Mouse (Mus musculus): Measurements from ENCODE around the gene Olfr76.
"Not testable (repeated sequence)": the region's sequence is repeated elsewhere in the genome, so short reads cannot be mapped to it uniquely, and the experiment has no call there.

Gene Olfr76

GRCm38 (mm10) chr19:12123103-12123502 is at the start of gene Olfr76:
Olfr76 (minus strand) TSS chr19:12123203.
- no peak for DNase-seq (ENCODE audit: extremely low read depth, low read depth)

DNA sequence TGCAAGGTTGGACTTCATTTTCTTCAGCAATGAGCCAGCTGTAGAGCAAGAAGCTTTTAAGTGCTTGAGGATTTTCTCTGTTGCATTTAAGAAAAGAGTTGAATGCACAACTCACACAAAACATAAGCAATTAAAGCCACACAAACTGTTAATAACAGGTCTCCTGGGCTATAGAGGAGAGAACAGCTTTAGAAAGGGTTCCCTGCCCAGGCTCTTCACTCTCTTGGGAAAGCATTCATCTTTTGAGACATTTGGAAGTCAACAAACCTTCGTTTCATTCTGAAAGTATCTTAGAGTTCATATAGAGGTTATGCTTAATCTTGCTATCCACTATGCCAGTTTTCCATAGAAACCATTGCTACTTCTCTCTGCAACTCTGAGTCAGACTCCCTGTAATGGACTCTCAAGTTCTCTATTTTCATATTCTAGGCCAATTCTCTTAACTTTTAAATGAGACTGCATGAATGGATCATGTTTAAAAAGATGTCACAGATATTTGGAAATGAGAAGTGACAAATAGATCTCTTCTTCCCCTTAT is 47.1 kb upstream of the Olfr76 start, which contains the start of gene Olfr1555-ps1:
Gene Olfr1555-ps1, minus strand, starts transcription at position 51 of the 538 bp plus-strand sequence.
- DNase-seq (ENCODE audit: extremely low read depth, low read depth): not testable (repeated sequence)

DNA sequence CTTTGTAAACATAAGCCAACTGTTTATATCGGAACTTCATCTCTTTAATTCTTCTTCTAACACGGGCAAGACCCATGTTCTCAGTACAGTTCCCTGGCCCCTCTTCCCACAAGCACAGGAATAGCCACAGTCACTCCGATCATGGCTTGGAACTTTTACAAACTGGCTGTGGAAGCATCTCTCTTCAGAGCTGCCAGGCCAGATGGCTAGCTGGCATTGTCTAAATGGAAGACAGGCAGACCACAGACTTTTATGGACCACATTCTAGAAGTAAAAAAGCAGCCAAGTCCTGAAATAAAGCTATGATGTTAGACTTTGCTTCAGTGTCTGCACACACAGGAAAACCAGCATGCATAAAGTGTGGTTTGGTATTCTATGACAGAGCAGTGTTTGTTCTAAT is 22.4 kb upstream of the Olfr76 start:
- no peak for DNase-seq (ENCODE audit: extremely low read depth, low read depth)

DNA sequence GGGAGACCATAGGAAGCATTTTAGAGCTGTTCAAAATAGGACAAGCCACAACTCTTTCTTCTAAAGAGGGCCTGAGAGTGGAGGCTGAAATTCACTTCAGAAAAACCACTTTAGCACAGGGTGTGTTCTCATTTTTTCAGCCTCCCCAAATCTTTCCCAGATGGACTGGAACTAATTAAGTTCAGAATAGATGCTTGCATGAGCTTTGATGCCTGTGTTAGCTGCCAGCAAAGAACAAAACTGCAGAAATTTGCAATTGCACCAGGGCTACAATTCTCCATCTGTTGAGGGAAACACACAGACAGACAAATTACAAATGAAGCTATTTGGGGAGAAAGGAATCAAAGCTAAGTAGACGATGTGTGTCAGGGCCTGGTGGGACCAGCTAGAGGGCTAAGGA is 20.4 kb upstream of the Olfr76 start:
- DNase-seq (ENCODE audit: extremely low read depth, low read depth): no peak

DNA sequence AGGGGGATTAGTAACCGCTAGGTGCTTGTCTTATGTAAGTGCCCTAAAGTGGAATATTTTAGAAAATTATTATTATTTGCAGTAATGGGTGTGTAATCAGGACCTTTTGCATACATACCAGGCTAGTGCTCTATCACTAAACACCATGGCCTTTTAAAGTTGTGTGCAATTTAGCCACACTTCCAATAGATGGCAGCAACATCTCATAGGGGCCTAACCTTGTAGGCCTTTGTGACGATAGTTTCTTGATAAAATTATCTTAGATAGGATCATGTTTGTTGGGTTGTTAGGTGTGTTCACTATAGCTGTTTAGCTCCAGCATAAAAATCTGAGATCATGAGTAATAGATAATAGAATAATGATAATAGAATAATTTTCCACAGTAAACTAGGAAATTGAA is 11.3 kb upstream of the Olfr76 start:
- no peak for DNase-seq (ENCODE audit: extremely low read depth, low read depth)

DNA sequence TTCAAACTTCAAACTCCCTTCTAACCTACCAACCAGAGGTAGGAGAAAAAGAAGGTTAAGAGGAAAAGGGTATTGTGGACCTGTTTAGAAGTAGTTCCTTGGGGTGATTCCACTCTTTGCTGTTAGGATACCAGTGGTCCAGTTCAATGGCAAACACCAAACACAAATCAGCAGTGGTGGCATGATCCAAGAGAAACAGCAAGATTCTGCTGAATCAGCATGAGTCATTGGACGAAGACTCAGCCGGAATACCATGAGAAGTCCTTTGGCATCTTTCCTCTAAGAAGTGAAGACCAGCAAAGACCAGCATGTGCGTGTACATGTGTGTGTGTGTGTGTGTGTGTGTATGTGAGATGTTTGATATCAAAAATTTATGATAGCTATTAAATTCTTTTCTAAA is 6.5 kb downstream of the Olfr76 start:
- DNase-seq (ENCODE audit: extremely low read depth, low read depth): no peak

DNA sequence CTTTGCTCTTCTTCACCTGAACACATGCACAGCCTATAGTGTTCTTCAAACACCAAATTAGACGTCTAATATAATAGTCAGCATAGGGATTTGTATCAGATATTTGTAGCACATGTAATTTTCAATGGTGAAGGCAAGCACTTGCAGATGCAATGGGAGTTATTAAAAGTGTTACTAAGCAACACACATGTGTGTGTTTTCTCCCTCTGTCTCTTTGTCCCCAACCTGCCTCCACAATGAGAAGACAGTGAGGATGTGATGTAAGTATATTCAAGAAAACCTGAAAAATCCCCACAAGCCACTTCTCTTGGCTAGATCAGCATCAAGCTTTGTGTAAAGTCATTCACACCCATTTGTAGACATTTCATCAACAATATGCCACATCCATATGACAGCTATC is 7.2 kb downstream of the Olfr76 start, which contains the start of gene Olfr1428:
Gene Olfr1428, minus strand, starts transcription at position 101 of the 400 bp plus-strand sequence.
- DNase-seq (ENCODE audit: extremely low read depth, low read depth): no peak

DNA sequence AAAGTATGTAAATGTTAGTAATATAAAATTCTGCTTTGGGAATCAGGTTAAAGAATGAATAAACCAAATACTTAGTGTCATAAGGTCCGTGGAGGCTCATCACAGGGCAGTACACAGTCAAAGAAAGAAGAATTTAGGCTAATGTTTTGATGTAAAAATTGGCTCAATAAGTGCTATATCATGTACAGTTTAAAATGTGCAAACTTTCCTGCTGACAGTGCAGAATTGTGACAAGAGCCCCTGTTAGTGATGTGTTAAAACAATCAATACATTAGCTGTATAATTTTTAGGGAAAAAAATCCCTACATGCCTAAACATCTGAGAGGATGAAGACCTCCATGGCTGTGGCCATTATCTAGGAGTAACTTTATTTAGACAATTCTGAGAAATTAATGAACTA is 9.2 kb downstream of the Olfr76 start:
- DNase-seq (ENCODE audit: extremely low read depth, low read depth): no peak

- no peak for DNase-seq (ENCODE audit: extremely low read depth, low read depth)
Measured at GRCm38 (mm10) chr19:12104541-12104940, 18.5 kb downstream of the Olfr76 start.

DNA sequence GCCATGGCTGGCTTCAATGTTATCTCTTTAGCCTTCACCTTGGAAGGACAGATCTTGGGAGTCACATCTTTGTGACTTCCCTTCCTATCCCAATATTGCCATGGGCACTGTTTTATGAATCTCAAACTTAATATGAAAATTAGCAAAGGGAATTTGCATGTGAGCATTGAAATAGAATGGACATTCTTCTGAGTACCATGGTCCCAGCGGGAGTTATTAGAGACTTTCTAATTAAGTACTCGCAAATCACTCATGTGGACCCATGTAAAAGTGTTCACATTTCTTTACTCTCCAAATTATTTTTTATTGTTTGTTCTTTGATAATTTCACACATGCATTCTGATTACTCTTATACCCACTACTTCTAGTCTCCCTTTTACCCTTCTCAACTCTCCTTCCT is 19.8 kb downstream of the Olfr76 start, which contains the start of gene Olfr1427:
Gene Olfr1427, minus strand, starts transcription at position 101 of the 400 bp plus-strand sequence.
- DNase-seq (ENCODE audit: extremely low read depth, low read depth): no peak

- no peak for DNase-seq (ENCODE audit: extremely low read depth, low read depth)
Measured at GRCm38 (mm10) chr19:12091913-12092312, 31.1 kb downstream of the Olfr76 start, which contains the start of gene Olfr1426. Olfr1426 (minus strand) TSS chr19:12092013.

- DNase-seq (ENCODE audit: extremely low read depth, low read depth): not testable (repeated sequence)
Measured at GRCm38 (mm10) chr19:12077631-12078030, 45.4 kb downstream of the Olfr76 start, which contains the start of gene Olfr1425. Olfr1425 (minus strand) TSS chr19:12077731.

DNA sequence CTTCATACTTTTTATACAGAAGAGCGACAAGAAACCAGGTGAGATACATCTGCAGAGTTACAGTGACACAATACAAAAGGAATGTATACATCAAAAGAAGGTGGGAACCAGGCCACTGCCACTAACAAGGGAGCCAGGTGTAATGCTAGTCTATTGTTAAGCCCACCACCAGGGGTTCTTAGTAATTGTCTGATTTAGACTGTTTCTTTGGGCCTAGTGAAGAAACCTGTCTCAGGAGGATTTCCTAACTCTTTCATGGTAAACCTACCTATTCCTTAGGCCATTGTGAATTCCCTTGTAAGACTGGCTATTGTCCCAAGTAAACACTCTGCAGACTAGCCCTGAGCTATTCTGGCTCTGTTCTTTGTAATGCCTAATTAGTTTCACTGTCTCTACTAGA is 53.5 kb downstream of the Olfr76 start:
- not testable (repeated sequence) for DNase-seq (ENCODE audit: extremely low read depth, low read depth)
